Mouse (Mus musculus): ENCODE measurements around the gene Rfesd. TPM values are rescaled to one million over a fixed set of nuclear protein-coding genes. Genes with fewer than 3 reads are reported as not detected.

The Rfesd gene
- polyA plus RNA-seq, 1 experiment from 2014 or later = 18.4 TPM

- no peak for TF ChIP-seq CTCF (IDR thresholded peaks at IDR 0.05; ENCODE audit: low read depth)
- Histone ChIP-seq H3K4me3 (ENCODE audit: low read depth, low read length) (no peak overlapping the region), H3K4me1 (ENCODE audit: insufficient read depth) (no peaks in the 10 kb centered on the region), H3K27ac (ENCODE audit: low read depth) (no peak overlapping the region), H3K4me2 (no peak overlapping the region), H3K36me3 (ENCODE audit: insufficient read depth) (no peaks in the 10 kb centered on the region), H3K9ac (no peak overlapping the region), H3K9me3 (ENCODE audit: low read depth, low read length) (no peaks in the 10 kb centered on the region), H3K27me3 (ENCODE audit: insufficient read depth, low read length) (no peaks in the 10 kb centered on the region)
- ATAC-seq (ENCODE audit: insufficient read depth) (peak; percentile 90), DNase-seq (peak; percentile 33)
These were observed 63.0 kb downstream of the Rfesd start for GRCm38 (mm10) chr13:75955357-75955992.

Other genes starting within 250 kb of the Rfesd start
- 35.9 and 43.8 TPM in 2 replicates for gene Glrx, start 178.9 kb downstream of the Rfesd start, polyA plus RNA-seq (2014; fragmentation: Nextera tagmentation; extraction: Ambion mirVana)
- gene Rhobtb3, start 74.8 kb downstream of the Rfesd start, polyA plus RNA-seq (2014; fragmentation: Nextera tagmentation; extraction: Ambion mirVana) = 49.2 and 52.4 TPM in 2 replicates
- 0.81 and 0.82 TPM in 2 replicates for gene Spata9, start 51.6 kb downstream of the Rfesd start, polyA plus RNA-seq (2014; fragmentation: Nextera tagmentation; extraction: Ambion mirVana)
- 0.13 TPM in 1 of 2 replicates, not detected in the other for gene Gpr150, start 38.3 kb upstream of the Rfesd start, polyA plus RNA-seq (2014; fragmentation: Nextera tagmentation; extraction: Ambion mirVana)
- 7.6 and 8.1 TPM in 2 replicates for gene Arsk, start 79.9 kb upstream of the Rfesd start, polyA plus RNA-seq (2014; fragmentation: Nextera tagmentation; extraction: Ambion mirVana)
- 19.8 and 22.1 TPM in 2 replicates for gene Ttc37, start 80.0 kb upstream of the Rfesd start, polyA plus RNA-seq (2014; fragmentation: Nextera tagmentation; extraction: Ambion mirVana)

All from lung, embryonic 14.5 days (tissue).